Mouse (Mus musculus): ENCODE measurements around the gene Wdr62.

- TF ChIP-seq CTCF (IDR thresholded peaks at IDR 0.05; ENCODE audit: borderline replicate concordance, insufficient read depth, low read length) = no peak
- TF ChIP-seq POLR2A (IDR thresholded peaks at IDR 0.05; ENCODE audit: low read depth, low read length) = no peak
Measured at GRCm38 (mm10) chr7:30269641-30270040, 10.6 kb downstream of the Wdr62 start.

All from embryonic fibroblast, embryonic 13.5 days (primary cell).